Mouse (Mus musculus) forebrain, postnatal 0 days (tissue): ENCODE results near the gene Sgce. TPM values are rescaled to one million over a fixed set of nuclear protein-coding genes. Genes with fewer than 3 reads are reported as not detected.

Experiments used
- ATAC-seq: fragments of 200-750 bp; cut with Nextera tagmentation; 2 replicates; pipeline ENCODE4 v1.8.0; 2017; ENCODE audit warnings: mild to moderate bottlenecking, moderate library complexity
- DNase-seq: peaks from one replicate; pipeline ENCODE4 v3.0.0-alpha.2; 2015
- H3K27ac ChIP-seq: fragments of 300-500 bp; sonication (generic); 2 replicates; pipeline ENCODE4 v1.5.1; 2014; ENCODE audit warnings: low read depth, mild to moderate bottlenecking, antibody characterized with exemption, low read length, moderate library complexity, mixed read lengths
- H3K27me3 ChIP-seq: fragments of 300-500 bp; sonication (generic); 2 replicates; pipeline ENCODE4 v1.6.1; 2014; ENCODE audit warnings: mild to moderate bottlenecking, low read length, mixed read lengths; ENCODE audit not compliant: insufficient read depth
- H3K36me3 ChIP-seq: fragments of 300-500 bp; sonication (generic); 2 replicates; pipeline ENCODE4 v1.6.1; 2014; ENCODE audit warnings: mild to moderate bottlenecking, moderate library complexity; ENCODE audit not compliant: insufficient read depth
- H3K4me1 ChIP-seq: fragments of 300-500 bp; sonication (generic); 2 replicates; pipeline ENCODE4 v1.6.1; 2014; ENCODE audit warnings: antibody characterized with exemption; ENCODE audit not compliant: insufficient read depth
- H3K4me2 ChIP-seq: fragments of 300-500 bp; sonication (generic); 2 replicates; pipeline ENCODE4 v1.6.1; 2014; ENCODE audit warnings: low read depth, mild to moderate bottlenecking, moderate library complexity
- H3K4me3 ChIP-seq: fragments of 300-500 bp; sonication (generic); 2 replicates; pipeline ENCODE4 v1.5.1; 2014; ENCODE audit warnings: low read depth, low read length, mixed read lengths
- H3K9ac ChIP-seq: fragments of 300-500 bp; sonication (generic); 2 replicates; pipeline ENCODE4 v1.6.1; 2014; ENCODE audit warnings: mild to moderate bottlenecking
- H3K9me3 ChIP-seq: fragments of 300-500 bp; sonication (generic); 2 replicates; pipeline ENCODE4 v1.6.1; 2016; ENCODE audit warnings: low read length
- CTCF ChIP-seq: sonication (generic); IDR thresholded peaks from 2 replicates; pipeline ENCODE4 v1.5.1; 2016; ENCODE audit warnings: antibody characterized with exemption, control low read depth, low read depth
- WGBS: fragments of 180-500 bp; shearing (Covaris S2); extraction: QIAGEN DNeasy Blood & Tissue Kit; methylation state at CpG from one replicate; pipeline ENCODE4 v1.1.7; 2014; 5-methylcytosine and 5-hydroxymethylcytosine counted together
- polyA plus RNA-seq: library from polyadenylated mRNA; unstranded; fragments of >200 nt; fragmentation: Nextera tagmentation; extraction: Ambion mirVana; gene quantifications from 2 replicates; pipeline ENCODE4 v1.2.1, GENCODE M21; 2015
- total RNA-seq: library from RNA; depleted of rRNA; stranded (reverse); fragments of >200 nt; gene quantifications from 2 replicates; pipeline ENCODE4 v1.2.3, GENCODE M21; 2014

Sgce gene
- total and polyA plus RNA-seq, 2 experiments from 2014 or later = 39.4 to 44.5 TPM

GRCm38 (mm10) chr6:4722739-4723138 is 24.3 kb downstream of the Sgce start:
- no peak for TF ChIP-seq CTCF
- whole genome bisulfite sequencing = 77% methylated on average over 13 of the region's 13 CpGs
- Histone ChIP-seq H3K4me2 (no peak overlapping the region), H3K9me3 (no peaks in the 10 kb centered on the region), H3K36me3 (no peaks in the 10 kb centered on the region), H3K4me1 (no peaks in the 10 kb centered on the region), H3K27ac (no peak overlapping the region), H3K27me3 (no peaks in the 10 kb centered on the region), H3K9ac (no peak overlapping the region), H3K4me3 (no peak overlapping the region)
- DNase-seq (no peak), ATAC-seq (no peak)

GRCm38 (mm10) chr6:4722142-4722541 is 24.9 kb downstream of the Sgce start:
- Histone ChIP-seq H3K4me3 (no peak overlapping the region), H3K27ac (no peak overlapping the region), H3K9ac (no peak overlapping the region), H3K27me3 (no peaks in the 10 kb centered on the region), H3K4me1 (no peaks in the 10 kb centered on the region), H3K4me2 (no peak overlapping the region), H3K36me3 (no peaks in the 10 kb centered on the region), H3K9me3 (no peaks in the 10 kb centered on the region)
- TF ChIP-seq CTCF = peak; percentile 29; the same call in 1 of the 2 replicates
- ATAC-seq (peak; percentile 76), DNase-seq (peak; percentile 32)
- WGBS = 20% methylated on average over 6 of the region's 6 CpGs

GRCm38 (mm10) chr6:4717344-4717743 is 29.7 kb downstream of the Sgce start:
- no peaks in the 10 kb centered on the region for H3K9me3 ChIP-seq
- no peaks in the 10 kb centered on the region for H3K27me3 ChIP-seq
- no peaks in the 10 kb centered on the region for H3K4me1 ChIP-seq
- 60% methylated on average over 2 of the region's 2 CpGs for WGBS
- no peak overlapping the region for H3K27ac ChIP-seq
- peaks cover 4% of the 10 kb centered on the region; the same call in 1 of the 2 replicates for H3K36me3 ChIP-seq
- no peak for ATAC-seq
- no peak overlapping the region for H3K4me3 ChIP-seq
- H3K9ac ChIP-seq = no peak overlapping the region
- no peak overlapping the region for H3K4me2 ChIP-seq
- DNase-seq = no peak
- no peak for TF ChIP-seq CTCF

GRCm38 (mm10) chr6:4716171-4716570 is 30.8 kb downstream of the Sgce start:
- 96% methylated on average over 2 of the region's 2 CpGs for WGBS
- H3K36me3 ChIP-seq = peaks cover 4% of the 10 kb centered on the region; the same call in 1 of the 2 replicates
- ATAC-seq (no peak), DNase-seq (no peak)
- no peaks in the 10 kb centered on the region for H3K27me3 ChIP-seq
- no peaks in the 10 kb centered on the region for H3K9me3 ChIP-seq
- H3K27ac ChIP-seq = no peak overlapping the region
- no peak for TF ChIP-seq CTCF
- H3K4me1 ChIP-seq = no peaks in the 10 kb centered on the region
- H3K4me3 ChIP-seq = no peak overlapping the region
- H3K4me2 ChIP-seq = no peak overlapping the region
- H3K9ac ChIP-seq = no peak overlapping the region

- no peak for TF ChIP-seq CTCF
- Histone ChIP-seq H3K4me2 (no peak overlapping the region), H3K4me1 (no peaks in the 10 kb centered on the region), H3K9me3 (no peaks in the 10 kb centered on the region), H3K36me3 (0 out of 2 replicates have a peak, but pooled peaks cover 4% of the 10 kb centered on the region), H3K27ac (no peak overlapping the region), H3K4me3 (no peak overlapping the region), H3K27me3 (no peaks in the 10 kb centered on the region), H3K9ac (no peak overlapping the region)
- WGBS = 94% methylated on average over 1 of the region's 1 CpGs
- DNase-seq (no peak), ATAC-seq (no peak)
These were observed 38.0 kb downstream of the Sgce start for GRCm38 (mm10) chr6:4708971-4709370.

GRCm38 (mm10) chr6:4706415-4706814 is 40.6 kb downstream of the Sgce start:
- Histone ChIP-seq H3K9ac (no peak overlapping the region), H3K27me3 (no peaks in the 10 kb centered on the region), H3K4me3 (no peak overlapping the region), H3K36me3 (0 out of 2 replicates have a peak, but pooled peaks cover 4% of the 10 kb centered on the region), H3K9me3 (no peaks in the 10 kb centered on the region), H3K27ac (no peak overlapping the region), H3K4me1 (no peaks in the 10 kb centered on the region), H3K4me2 (no peak overlapping the region)
- ATAC-seq (no peak), DNase-seq (no peak)
- WGBS = 88% methylated on average over 5 of the region's 5 CpGs
- no peak for TF ChIP-seq CTCF

GRCm38 (mm10) chr6:4703908-4704307 is 43.1 kb downstream of the Sgce start:
- no peak overlapping the region for H3K4me2 ChIP-seq
- no peak for DNase-seq
- no peaks in the 10 kb centered on the region for H3K9me3 ChIP-seq
- H3K36me3 ChIP-seq = no peaks in the 10 kb centered on the region
- no peak overlapping the region for H3K27ac ChIP-seq
- no peak overlapping the region for H3K9ac ChIP-seq
- H3K4me3 ChIP-seq = no peak overlapping the region
- no peak for TF ChIP-seq CTCF
- ATAC-seq = no peak
- 82% methylated on average over 7 of the region's 7 CpGs for WGBS
- H3K27me3 ChIP-seq = no peaks in the 10 kb centered on the region
- H3K4me1 ChIP-seq = no peaks in the 10 kb centered on the region
